In the genomic region with DNA sequence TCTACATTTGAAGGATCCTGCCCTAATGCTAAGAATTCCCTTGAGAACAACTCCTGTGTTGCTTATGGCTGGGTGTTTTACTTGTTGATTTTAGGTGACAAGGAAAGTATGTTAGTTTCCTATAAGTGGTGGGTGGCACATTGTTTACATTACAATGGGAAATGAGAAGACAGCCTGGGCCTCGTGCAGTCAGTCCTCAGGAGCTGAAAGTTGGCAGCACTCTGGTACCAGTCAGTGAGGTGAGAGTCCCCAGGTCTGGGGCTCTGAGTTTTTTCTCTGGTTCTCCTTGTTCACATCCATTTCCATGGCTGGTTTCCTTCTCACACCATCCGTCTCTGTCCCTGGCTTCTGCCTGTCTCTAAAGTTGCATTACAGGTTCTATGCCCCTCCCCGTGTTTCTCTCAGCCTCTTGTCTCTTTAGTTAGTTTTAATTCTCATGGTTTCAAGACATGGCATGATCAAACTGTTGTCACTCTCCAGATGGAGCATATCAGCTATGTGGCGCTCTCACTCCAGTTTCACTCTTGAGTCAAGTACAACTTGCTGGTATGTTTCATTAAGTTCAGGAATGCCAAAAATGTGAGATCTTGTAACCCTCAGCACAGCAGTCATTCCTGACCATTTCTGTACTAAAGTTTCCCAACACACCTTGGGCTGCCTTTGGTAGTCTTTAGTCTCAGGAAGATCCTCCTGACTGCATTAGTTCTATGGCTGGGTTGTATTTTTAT, we compare ENCODE assay signal across 10 mouse cellular contexts. TPM values are rescaled to one million over a fixed set of nuclear protein-coding genes. Genes with fewer than 3 reads are reported as not detected.
DNase-seq lines count a peak whose midpoint lies in the region; ATAC-seq and TF ChIP-seq lines count a peak whose summit lies in the region.
"Had no signal": no experiment of that assay in that cellular context is flagged by ENCODE, and none has a peak within 500 bp of the region (broad histone marks: within the 10 kb centered on the region; RNA-seq: fewer than 3 reads in every experiment).

No protein-coding gene starts in this region.

- no peak overlapping the region for H3K27ac ChIP-seq in intestine, embryonic 14.5 days (ENCODE audit: low read depth)
- no peak overlapping the region for H3K27ac ChIP-seq in intestine, embryonic 15.5 days
- H3K27ac ChIP-seq in limb, embryonic 14.5 days (replicated peaks; ENCODE audit: low read depth, low read length), result no peak overlapping the region
- peak overlapping the region; percentile 36; the same call in 1 of the 2 replicates for H3K27ac ChIP-seq in stomach, postnatal 0 days (replicated peaks)

- no peaks in the 10 kb centered on the region for H3K27me3 ChIP-seq in intestine, embryonic 14.5 days (replicated peaks; ENCODE audit: control insufficient read depth, insufficient read depth, low read length)
- no peaks in the 10 kb centered on the region for H3K27me3 ChIP-seq in intestine, embryonic 15.5 days (replicated peaks)
- no peaks in the 10 kb centered on the region for H3K27me3 ChIP-seq in limb, embryonic 14.5 days (ENCODE audit: control insufficient read depth, insufficient read depth, low read length)
- no peaks in the 10 kb centered on the region for H3K27me3 ChIP-seq in stomach, postnatal 0 days (ENCODE audit: control insufficient read depth, insufficient read depth, low read length)

- no peak for ATAC-seq in intestine, embryonic 14.5 days (replicated peaks; ENCODE audit: low FRiP score, low TSS enrichment, low read depth)
- no peak for ATAC-seq in intestine, embryonic 15.5 days
- ATAC-seq in limb, embryonic 14.5 days (ENCODE audit: low FRiP score, low read depth), result no peak
- ATAC-seq in stomach, postnatal 0 days (ENCODE audit: low FRiP score, low TSS enrichment), result no peak

- no peak for TF ChIP-seq EP300 in stomach, postnatal 0 days (optimal IDR thresholded peaks at IDR 0.05)

- H3K4me3 ChIP-seq in intestine, embryonic 14.5 days (ENCODE audit: low read depth, low read length), result no peak overlapping the region
- no peak overlapping the region for H3K4me3 ChIP-seq in intestine, embryonic 15.5 days (replicated peaks)
- H3K4me3 ChIP-seq in limb, embryonic 14.5 days (replicated peaks; ENCODE audit: low read length), result no peak overlapping the region
- H3K4me3 ChIP-seq in stomach, postnatal 0 days (ENCODE audit: low read depth, low read length), result no peak overlapping the region

- no peak overlapping the region for H3K9ac ChIP-seq in intestine, embryonic 14.5 days (ENCODE audit: low read length)
- no peak overlapping the region for H3K9ac ChIP-seq in intestine, embryonic 15.5 days
- no peak overlapping the region for H3K9ac ChIP-seq in limb, embryonic 14.5 days (ENCODE audit: low read depth, low read length, severe bottlenecking)
- H3K9ac ChIP-seq in stomach, postnatal 0 days (ENCODE audit: low read length), result no peak overlapping the region

- no peaks in the 10 kb centered on the region for H3K36me3 ChIP-seq in intestine, embryonic 14.5 days (ENCODE audit: control insufficient read depth, insufficient read depth, low read length)
- no peaks in the 10 kb centered on the region for H3K36me3 ChIP-seq in intestine, embryonic 15.5 days
- H3K36me3 ChIP-seq in limb, embryonic 14.5 days (ENCODE audit: control insufficient read depth, insufficient read depth, low read length), result no peaks in the 10 kb centered on the region
- no peaks in the 10 kb centered on the region for H3K36me3 ChIP-seq in stomach, postnatal 0 days (ENCODE audit: control insufficient read depth, insufficient read depth, low read length)

- H3K9me3 ChIP-seq in intestine, embryonic 14.5 days (ENCODE audit: control insufficient read depth, low read length), result 0 out of 2 replicates have a peak, but pooled peaks cover under 1% of the 10 kb centered on the region
- H3K9me3 ChIP-seq in intestine, embryonic 15.5 days, result no peaks in the 10 kb centered on the region
- H3K9me3 ChIP-seq in limb, embryonic 14.5 days (ENCODE audit: control insufficient read depth, low read length), result no peaks in the 10 kb centered on the region
- H3K9me3 ChIP-seq in stomach, postnatal 0 days (ENCODE audit: control insufficient read depth, low read length), result no peaks in the 10 kb centered on the region

- H3K4me1 ChIP-seq in intestine, embryonic 14.5 days (replicated peaks; ENCODE audit: control insufficient read depth, insufficient read depth, low read length), result 0 out of 2 replicates have a peak, but pooled peaks cover 5% of the 10 kb centered on the region
- H3K4me1 ChIP-seq in intestine, embryonic 15.5 days (replicated peaks), result 0 out of 2 replicates have a peak, but pooled peaks cover 7% of the 10 kb centered on the region
- H3K4me1 ChIP-seq in limb, embryonic 14.5 days (ENCODE audit: control insufficient read depth, insufficient read depth, low read length), result no peaks in the 10 kb centered on the region
- no peaks in the 10 kb centered on the region for H3K4me1 ChIP-seq in stomach, postnatal 0 days (replicated peaks; ENCODE audit: control insufficient read depth, insufficient read depth)

- WGBS in intestine, embryonic 14.5 days, result 56% methylated on average over 4 of the region's 4 CpGs
- WGBS in intestine, embryonic 15.5 days, result 35% methylated on average over 4 of the region's 4 CpGs
- 51% methylated on average over 4 of the region's 4 CpGs for WGBS in limb, embryonic 14.5 days
- 31% methylated on average over 4 of the region's 4 CpGs for WGBS in stomach, postnatal 0 days

- no peak overlapping the region for H3K4me2 ChIP-seq in intestine, embryonic 14.5 days (ENCODE audit: low read length)
- no peak overlapping the region for H3K4me2 ChIP-seq in intestine, embryonic 15.5 days (replicated peaks)
- H3K4me2 ChIP-seq in limb, embryonic 14.5 days (replicated peaks; ENCODE audit: low read depth, low read length, severe bottlenecking), result no peak overlapping the region
- H3K4me2 ChIP-seq in stomach, postnatal 0 days (replicated peaks; ENCODE audit: low read depth), result no peak overlapping the region

- TF ChIP-seq CTCF in stomach, postnatal 0 days (IDR thresholded peaks at IDR 0.05; ENCODE audit: low read depth), result peak; percentile 44

- DNase-seq in intestine, embryonic 14.5 days (ENCODE audit: low spot score), result peak; percentile 48
- peak; percentile 44 to 68 for DNase-seq in kidney, adult 8-10 months
- DNase-seq in limb, embryonic 14.5 days (ENCODE audit: low spot score), result peak; percentile 31
- no peak for DNase-seq in stomach, postnatal 0 days (ENCODE audit: low spot score)
- no peak for DNase-seq in left cerebral cortex, adult 9 months (ENCODE audit: low spot score in 2 of 2)
- no peak for DNase-seq in left cerebral cortex, adult 18-20 months (ENCODE audit: low spot score in 2 of 2)
- no peak for DNase-seq in cerebellum, adult 9-10 months
- DNase-seq: cerebellum, adult 8-10 months; thymus, postnatal 36 days had no signal

- no peak for TF ChIP-seq POLR2A in limb, embryonic 14.5 days (IDR thresholded peaks at IDR 0.05; ENCODE audit: borderline replicate concordance, extremely low read depth, insufficient read depth, insufficient read length)

RNA-seq across cellular contexts. Expression of gene Exph5, which starts 24.1 kb away (rescaled TPM):
- polyA plus RNA-seq in intestine, embryonic 14.5 days (2014; fragmentation: Nextera tagmentation; extraction: Ambion mirVana), result 4.9 and 6.2 TPM in 2 replicates
- 3.6 and 3.9 TPM in 2 replicates for polyA plus RNA-seq in intestine, embryonic 15.5 days (2015; fragmentation: Nextera tagmentation; extraction: Ambion mirVana)
- polyA plus RNA-seq in limb, embryonic 14.5 days (2012; rRNA removed), result 0.29 and 0.47 TPM in 2 replicates
- 1.9 and 2.3 TPM in 2 replicates for polyA plus RNA-seq in limb, embryonic 14.5 days (2014; fragmentation: Nextera tagmentation; extraction: Ambion mirVana)
- 5.4 and 6.5 TPM in 2 replicates for polyA plus RNA-seq in stomach, postnatal 0 days (2015; fragmentation: Nextera tagmentation; extraction: Ambion mirVana)
- 10 to 100 TPM; 26.8 to 31.3 TPM for total RNA-seq in left cerebral cortex, adult 18-20 months (2021)

RNA-seq across cellular contexts. Expression of gene Kdelc2, which starts 58.3 kb away (rescaled TPM):
- polyA plus RNA-seq in intestine, embryonic 14.5 days (2014; fragmentation: Nextera tagmentation; extraction: Ambion mirVana), result 27.3 and 31.3 TPM in 2 replicates
- 28.2 and 33.1 TPM in 2 replicates for polyA plus RNA-seq in intestine, embryonic 15.5 days (2015; fragmentation: Nextera tagmentation; extraction: Ambion mirVana)
- polyA plus RNA-seq in limb, embryonic 14.5 days (2012; rRNA removed), result 10.1 and 13.6 TPM in 2 replicates
- polyA plus RNA-seq in limb, embryonic 14.5 days (2014; fragmentation: Nextera tagmentation; extraction: Ambion mirVana), result 22.8 and 23.9 TPM in 2 replicates
- 17.1 and 18.0 TPM in 2 replicates for polyA plus RNA-seq in stomach, postnatal 0 days (2015; fragmentation: Nextera tagmentation; extraction: Ambion mirVana)
- total RNA-seq in left cerebral cortex, adult 18-20 months (2021), result 1 to 10 TPM; 6.0 to 6.9 TPM

Comparison
In these comparisons a context has a peak if more than half of its experiments do, and no peak if none do; other contexts are left out.
1. DNase-seq: peak in intestine, embryonic 14.5 days (single experiment), kidney, adult 8-10 months (2 of 2) and limb, embryonic 14.5 days (single experiment); none in stomach, postnatal 0 days (single experiment), left cerebral cortex, adult 9 months (0 of 2), left cerebral cortex, adult 18-20 months (0 of 2) and cerebellum, adult 9-10 months (single experiment).